Mouse (Mus musculus) layer of hippocampus, postnatal 14 days (tissue): ENCODE data around the gene Neurog1. TPM values are rescaled to one million over a fixed set of nuclear protein-coding genes. Genes with fewer than 3 reads are reported as not detected.

Experiments
- DNase-seq, 2 experiments: peaks; one replicate each; pipeline ENCODE4 v3.0.0; 2021 to 2022; ENCODE audit warnings: low spot score in 2 of 2, mixed read lengths in 1 of 2
- long read RNA-seq, 2 experiments: library from polyadenylated mRNA; stranded (forward); transcript quantifications; one replicate each; pipeline ENCODE4 v2.0.0; 2021
- total RNA-seq, 2 experiments: library from RNA; stranded (reverse); gene quantifications; 2 replicates each; pipeline ENCODE4 v1.2.3; 2021

Gene Neurog1
- not detected for total RNA-seq
- long read RNA-seq, experiment 1: 0 reads
- long read RNA-seq, experiment 2: 0 reads

DNA sequence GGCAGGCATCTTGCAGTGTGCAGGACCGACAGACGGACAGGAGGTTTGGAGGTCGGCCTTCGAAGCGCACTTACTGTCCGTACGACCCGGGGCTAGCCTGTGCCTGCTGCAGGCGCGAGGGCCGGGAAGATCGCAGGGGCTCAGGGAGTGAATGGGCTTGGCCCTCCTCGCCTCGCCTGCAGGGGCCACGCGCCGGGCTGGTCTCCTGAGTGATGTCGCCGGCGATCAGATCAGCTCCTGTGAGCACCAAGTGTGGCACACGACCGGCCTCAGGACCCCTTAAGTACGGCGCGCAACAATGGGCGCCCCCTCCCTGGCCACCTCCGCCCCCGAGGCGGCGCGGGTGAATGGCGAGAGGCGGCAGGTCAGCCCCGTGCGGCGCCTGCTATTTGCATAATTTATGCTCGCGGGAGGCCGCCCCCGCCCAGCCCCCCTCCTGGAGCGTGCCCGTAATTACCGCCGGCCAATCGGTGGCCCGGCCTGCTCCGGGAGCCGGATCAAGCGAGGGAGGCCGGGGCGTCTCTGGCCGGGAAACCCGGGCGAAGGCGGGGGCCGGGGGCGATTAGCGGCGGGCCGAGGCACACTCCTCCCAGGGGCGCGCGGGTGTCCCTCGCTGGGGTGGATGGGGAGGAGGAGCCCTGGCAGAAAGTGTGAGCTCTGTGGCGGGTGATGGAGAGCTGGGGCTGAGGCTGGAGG is at the start of gene Neurog1:
Gene Neurog1, minus strand, starts transcription at position 240 of the 696 bp plus-strand sequence.
- DNase-seq: peak in 1 of 2 experiments; percentile 42

DNA sequence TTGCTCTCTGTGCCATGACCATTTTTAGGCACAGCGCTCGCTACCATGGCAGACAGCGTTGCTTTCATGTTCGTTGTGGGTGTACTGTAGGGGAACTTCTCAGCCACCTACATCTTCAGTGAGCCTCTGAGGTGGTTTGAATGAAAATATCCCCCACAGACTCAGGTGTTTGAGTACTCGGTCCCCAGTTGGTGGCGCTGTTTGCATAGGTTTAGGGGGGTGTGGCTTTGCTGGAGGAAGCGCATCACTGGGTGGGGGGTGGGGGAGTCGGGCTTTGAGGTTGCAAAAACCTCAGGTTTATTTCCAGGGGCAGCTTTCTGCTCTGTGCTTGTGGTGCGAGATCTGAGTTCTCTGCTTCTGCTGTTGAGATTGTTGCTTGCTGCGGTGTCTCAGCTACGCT is 47.4 kb upstream of the Neurog1 start:
- no peak for DNase-seq

DNA sequence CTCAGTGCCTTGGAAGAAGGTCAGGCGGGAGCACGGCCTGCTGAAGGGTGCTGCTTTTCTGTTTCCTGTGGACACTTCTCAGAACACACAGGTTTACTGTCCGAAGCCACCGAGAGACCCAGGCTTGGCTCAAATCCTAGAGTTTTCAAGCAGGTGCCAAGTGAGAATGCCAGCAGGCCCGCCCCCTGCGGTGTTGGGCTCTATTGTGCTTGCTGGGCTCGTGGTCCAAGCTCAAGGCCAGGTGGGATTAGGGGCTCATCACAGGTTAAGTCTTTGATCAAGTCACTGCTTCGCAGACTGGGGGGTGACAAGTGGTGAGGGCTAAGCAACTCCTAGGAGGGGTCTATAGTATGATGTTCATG is 44.7 kb upstream of the Neurog1 start:
- DNase-seq: peak in 1 of 2 experiments; percentile 21

DNA sequence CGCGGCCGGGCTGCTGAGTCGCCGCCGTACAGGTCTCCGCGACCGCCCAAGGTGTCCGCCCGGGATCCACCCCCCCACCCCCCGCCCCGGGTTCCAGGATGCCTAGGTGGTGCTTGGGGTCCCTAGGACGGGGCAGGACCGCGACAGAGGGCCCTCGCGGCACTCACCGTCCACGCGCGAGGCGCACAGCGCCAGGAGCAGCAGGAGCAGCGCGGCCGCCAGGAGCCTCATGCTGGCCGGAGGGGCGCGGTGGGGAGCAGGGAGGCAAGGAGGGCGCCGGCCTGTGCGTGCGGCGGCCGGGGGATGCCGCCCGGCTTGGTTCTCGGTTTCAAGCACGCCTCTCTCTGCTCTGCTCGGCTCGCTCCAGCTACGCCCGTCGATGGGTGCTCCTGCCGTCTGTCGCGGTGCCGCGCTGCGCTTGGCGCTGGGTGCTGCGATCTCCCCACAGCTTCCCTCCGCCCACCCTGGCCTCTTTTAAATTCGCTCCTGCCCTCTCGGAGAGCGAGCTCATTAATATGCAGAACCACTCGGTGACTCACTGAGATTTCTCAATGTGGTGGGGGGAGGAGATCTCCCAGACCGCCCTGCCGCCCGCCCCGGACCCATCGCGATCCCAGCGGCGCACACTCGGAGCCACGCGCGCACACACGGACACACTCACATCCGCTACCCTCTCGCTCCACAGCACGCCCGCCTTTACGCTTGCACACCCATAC is 44.1 kb upstream of the Neurog1 start, which contains the start of gene Cxcl14:
Gene Cxcl14, minus strand, starts transcription at position 609 of the 716 bp plus-strand sequence.
- DNase-seq: peak; percentile 50 to 71

DNA sequence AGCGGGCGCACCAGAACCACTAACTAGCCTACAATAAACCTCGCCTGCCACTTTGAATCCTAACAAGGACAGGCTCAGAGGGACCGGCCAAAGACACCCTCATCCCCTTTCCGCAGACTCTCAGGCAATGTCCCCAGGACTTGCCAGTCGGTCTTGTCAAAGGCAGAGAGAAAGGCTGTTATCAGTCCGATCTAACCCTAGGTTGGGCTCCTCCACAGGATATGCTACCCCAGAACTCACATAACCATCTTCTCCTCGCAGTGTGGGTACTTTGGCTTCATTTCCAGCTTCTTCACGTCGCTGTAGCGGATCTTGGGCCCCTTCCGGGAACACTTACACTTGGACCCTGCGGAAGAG is 43.6 kb upstream of the Neurog1 start:
- no peak for DNase-seq

DNA sequence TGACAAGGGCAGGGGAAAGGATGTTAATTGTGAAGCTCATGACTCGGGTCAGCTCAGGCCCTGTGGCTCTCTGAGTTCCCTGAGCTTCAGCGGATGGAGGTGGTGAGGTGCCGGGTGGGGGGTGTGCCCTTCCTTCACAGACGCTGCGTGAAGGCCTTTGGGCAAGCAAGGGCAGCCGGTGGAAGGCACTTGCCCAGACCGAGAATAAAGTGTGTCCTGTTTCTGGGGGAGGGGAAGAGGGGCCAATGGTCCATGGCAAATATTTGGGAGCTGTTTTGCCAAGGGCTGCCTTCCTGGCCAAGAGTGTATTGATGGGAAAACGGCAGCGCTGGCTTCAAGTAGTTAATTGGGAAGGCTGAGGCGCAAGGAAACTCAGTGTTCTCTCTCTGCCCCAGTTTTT is 42.9 kb upstream of the Neurog1 start:
- peak; percentile 18 to 67 for DNase-seq

DNA sequence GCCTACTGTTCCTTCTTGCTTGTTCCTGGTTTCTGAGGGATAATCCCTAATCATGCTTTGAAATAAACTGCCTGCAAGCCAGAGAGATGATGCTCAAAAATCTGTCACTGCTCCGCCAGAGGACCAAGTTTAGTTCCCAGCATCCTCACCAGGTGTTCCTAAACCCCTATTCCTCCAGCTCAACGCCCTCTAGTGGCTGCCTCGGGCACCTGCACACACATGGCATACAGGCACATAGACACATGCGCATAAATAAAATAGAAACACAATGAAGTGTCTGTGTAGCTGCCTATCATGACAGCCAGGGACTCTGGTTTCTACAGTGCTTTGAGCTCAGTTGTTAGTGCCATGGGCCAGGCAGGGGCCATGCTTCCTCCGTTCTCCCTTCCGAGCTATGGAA is 38.0 kb upstream of the Neurog1 start:
- no peak for DNase-seq

DNA sequence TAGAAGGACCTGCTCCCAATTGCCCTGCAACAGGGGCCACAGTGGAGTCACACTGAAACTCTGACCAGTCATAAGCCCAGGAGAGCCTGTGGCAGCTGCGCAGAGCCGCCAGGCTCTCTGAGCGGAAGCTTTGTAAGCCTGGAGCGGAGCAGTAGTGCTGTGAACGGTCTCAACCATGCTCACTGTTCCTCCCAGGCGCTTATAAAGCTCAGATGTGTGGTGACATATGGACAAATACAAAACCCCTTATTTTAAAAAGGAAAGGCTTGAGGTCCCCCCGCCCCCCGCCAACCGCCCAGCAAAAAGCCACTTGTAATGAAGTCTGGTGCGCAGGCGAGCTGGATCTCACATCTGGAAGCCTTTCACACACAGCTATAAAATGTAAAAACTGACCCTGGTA is 37.3 kb upstream of the Neurog1 start:
- DNase-seq: no peak

DNA sequence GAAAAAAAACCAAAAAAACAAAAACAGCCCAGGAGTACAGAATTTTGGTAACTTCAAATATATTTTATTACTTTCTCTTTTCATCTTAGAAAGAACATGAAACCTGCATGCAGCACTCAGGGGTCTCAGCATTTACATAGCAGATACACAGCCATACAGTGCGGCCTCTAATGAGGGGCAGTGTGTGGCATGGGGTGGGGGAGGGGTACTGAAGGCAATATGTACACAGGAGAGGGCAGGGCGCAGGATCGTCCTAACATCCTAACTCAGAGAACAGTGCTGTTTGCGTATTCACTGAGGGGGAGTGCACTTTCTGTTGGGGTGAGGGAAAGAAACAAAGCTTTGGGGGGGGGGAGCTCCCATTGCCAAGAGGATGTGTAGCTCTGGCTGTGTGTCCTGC is 36.6 kb upstream of the Neurog1 start:
- DNase-seq: no peak

DNA sequence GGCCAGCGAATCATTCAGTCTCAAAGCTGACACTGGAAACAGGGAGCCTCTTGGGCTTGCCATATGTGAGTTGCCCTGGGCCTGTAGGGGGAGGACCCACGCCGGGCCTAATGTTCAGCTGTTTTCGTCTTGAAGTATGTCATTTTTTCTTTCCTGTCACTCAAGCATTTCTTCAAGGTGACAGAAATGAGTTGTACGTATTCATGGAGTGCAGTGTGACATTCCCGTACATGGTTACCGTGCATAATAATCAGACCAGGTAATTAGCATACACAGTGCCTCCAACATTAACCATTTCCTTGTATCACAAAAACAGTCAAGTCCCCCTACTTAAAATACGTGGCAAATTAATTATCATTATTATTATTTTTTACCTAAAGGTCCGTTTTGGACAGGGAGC is 35.1 kb upstream of the Neurog1 start:
- DNase-seq: no peak

DNA sequence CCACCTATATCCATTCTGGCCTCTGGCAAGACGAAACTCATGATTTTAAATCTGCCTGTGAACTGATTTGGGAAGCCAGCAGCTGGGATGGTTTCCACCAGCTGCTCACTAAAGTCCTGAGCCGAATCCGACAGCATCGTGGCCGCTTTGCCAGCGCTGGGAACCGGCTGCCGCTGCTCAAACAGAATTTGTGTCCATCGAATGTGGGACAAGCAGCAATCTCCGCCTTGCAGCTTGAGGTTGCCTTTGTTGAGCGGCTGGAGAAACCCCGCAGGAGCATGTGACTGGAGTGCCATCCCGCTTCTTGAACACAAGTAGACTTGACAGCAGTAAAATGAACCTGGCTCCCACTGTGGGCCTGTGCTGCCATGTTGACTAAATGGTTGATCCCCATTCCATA is 31.4 kb upstream of the Neurog1 start:
- DNase-seq: no peak

DNA sequence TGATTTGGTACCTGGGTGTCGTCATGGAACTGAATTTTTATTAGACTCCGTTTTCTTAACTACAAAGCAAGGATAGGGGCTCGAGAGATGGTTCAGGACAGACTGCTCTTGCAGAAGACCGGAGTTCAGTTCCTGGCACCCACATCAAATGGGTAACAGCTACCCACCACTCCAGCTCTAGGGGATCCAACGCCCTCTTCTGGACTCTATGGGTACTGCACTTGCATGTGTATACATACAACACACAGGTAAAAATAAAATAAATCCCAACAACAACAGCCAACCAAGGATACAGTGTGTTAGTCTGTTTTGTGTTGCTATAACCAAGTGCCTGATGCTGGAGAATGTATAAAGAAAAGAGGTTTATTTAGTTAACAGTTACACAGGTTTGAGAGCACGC is 28.4 kb upstream of the Neurog1 start:
- DNase-seq: no peak

DNA sequence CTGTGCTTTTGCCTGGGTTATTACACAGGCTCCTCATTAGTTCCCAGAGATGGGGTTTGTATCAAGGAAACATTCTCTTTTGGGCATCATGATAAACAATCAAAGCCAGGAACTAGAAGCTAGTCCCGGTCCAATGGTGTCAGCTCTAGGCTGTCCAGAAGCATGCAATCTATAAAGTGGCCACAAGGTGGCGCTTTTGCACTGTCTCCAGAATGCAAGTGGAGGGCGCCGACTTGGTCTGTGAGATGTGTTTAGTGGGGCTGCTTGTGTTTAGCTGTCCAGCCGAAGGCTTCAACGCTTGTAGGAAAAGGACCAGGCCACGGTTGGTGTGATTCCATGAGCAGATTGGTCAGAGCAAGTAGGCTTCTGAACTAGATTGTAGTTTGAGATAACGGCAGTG is 27.5 kb upstream of the Neurog1 start:
- peak; percentile 84 to 90 for DNase-seq

DNA sequence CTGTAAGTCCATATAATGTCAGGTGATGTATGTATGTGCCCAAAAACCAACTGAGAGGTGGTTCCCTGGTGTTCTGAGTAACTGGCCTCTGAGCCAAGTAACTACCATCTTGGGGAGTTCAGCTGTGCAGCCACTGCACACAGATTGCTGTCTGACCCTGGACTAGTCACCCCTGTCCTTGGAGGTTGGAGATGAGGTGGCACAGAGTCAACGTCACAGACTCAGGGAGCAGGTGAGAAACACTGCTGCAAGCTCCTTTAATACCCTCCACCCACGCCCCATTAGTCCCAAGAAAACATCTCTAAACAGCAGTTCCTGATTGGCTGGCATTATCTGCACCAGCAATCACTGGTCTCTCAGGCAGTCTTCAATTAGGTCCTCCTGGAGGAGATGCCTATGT is 23.2 kb upstream of the Neurog1 start:
- no peak for DNase-seq

DNA sequence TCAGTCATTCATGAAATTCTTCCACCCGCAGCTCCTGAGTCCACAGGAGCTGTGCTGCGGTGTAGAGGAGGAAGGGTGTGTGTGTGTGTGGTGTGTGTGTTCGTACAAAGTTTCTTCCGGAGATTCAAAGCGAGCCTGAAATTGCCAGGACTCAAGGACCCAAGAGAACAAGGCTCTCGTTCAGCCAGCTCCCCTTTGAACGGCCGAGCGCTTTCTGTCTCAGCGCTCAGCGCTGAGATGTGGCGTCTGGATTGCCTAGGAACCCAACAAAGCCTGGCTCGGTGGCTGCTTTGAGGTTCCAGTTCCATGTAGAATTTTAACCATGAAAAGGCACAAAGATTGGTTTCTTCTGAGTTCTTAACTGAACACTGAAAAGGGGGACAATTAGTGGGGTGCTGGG is 18.2 kb upstream of the Neurog1 start:
- DNase-seq: peak in 1 of 2 experiments; percentile 36

DNA sequence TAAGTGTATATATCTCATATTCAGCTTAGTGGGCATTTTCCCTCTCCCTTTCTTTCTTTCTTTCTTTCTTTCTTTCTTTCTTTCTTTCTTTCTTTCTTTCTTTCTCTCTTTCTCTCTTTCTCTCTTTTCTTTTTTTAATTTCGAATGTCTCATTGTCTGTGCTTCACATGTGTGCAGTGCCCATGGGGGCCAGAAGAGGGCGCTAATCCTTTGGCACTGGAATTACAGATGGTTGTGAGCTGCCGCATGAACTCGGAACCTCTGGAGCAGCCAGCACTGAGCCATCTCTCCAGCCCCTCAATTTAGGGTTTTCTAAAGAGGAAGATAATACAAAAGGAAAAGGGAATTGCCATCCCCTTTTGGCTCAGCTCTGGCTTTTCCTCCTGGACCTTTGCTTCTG is 15.4 kb upstream of the Neurog1 start:
- DNase-seq: no peak

DNA sequence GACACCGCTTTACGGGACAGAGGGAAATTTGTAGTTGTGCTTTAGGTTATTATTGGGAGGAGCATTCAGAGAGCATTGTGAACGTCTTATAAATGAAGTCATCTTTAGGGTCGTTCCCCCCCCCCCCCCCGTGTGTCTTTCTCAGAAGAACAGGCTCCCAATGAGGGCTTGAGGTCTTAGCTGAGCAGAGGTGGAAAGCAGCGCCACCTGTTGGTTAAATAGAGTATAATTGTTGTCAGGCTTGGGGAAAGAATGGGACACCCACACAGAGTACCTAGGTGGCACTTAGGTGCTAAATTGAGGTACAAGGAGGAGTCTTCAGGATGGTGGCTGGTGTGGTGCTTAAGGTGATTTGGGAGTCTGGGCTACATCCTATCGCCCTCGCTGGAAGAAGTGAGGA is 14.5 kb upstream of the Neurog1 start:
- peak in 1 of 2 experiments; percentile 52 for DNase-seq

DNA sequence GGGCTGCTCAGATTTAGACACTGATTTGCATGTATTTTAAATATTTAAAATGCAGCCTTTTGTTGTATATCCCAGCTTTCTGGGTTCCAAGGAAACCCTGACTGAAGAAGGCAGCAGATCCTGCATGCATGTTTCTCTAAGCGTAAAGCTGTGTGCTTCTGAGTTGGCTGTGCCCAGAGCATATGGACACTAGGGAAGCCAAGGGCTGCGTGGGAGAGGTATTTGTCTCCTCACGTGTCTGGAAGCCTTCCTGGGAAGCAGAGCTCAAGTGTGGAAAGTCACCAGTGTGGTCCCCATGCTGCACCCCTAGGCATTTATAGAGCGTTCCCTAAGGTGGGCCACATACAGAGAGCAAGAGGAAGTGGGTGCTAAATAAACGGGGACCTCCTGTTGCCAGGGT is 13.7 kb upstream of the Neurog1 start:
- DNase-seq: peak in 1 of 2 experiments; percentile 58

DNA sequence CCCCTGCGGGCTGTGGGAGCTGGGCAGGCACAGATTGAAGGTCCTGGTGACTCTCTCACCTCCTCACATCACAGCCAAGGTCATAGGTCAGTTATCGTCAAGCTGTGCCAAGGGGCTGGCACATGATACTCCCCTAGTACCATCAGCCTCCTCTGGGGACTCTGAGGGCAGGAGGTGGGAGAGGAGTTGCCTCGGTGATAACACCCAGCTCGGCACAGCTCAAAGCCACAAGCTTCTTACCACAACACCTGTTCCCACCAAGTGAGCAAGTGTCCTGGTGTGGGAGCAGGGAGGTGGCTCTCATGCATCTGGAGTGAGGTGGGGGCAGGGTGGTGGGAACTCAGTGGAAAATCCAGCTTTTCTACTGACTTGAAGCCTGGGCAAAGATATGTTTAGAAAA is 10.3 kb upstream of the Neurog1 start:
- no peak for DNase-seq

DNA sequence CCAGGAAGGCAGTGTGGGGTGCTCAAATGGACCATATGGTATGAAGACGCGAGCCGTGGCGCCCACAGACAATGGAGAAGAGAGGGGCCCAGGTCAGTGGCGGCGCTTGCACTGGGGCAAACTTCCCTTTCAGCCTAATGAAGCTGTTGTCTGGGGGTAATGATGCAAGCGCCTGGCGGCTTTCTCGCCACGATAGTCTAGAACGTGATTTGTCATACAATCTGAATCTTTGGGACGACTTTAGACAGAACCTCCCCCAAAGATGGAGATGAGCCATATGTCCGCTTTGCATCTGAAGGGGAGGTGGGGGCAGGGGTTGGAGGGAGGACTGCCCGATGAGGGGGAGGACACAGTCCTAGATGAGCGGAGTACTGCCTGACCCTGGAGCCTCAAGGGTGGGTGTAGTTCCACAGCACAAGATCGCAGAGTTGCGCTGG is 8.4 kb upstream of the Neurog1 start:
- no peak for DNase-seq

DNA sequence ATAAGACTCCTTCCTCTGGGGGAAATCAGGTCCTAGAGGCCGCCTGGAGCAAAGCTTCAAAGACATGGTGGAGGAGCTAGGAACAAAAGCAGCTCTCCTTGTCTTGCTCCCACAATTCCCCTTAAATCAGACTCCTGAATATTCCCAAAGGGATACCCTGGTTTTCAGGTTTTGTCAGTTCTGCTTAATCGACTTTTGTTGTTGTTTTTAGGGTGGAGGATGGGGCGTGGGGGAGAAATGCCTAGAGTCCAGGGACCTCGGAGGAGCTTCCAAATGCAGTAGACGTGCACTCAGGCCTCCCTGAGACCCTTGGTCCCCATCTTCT is 7.9 kb upstream of the Neurog1 start:
- DNase-seq: no peak

DNA sequence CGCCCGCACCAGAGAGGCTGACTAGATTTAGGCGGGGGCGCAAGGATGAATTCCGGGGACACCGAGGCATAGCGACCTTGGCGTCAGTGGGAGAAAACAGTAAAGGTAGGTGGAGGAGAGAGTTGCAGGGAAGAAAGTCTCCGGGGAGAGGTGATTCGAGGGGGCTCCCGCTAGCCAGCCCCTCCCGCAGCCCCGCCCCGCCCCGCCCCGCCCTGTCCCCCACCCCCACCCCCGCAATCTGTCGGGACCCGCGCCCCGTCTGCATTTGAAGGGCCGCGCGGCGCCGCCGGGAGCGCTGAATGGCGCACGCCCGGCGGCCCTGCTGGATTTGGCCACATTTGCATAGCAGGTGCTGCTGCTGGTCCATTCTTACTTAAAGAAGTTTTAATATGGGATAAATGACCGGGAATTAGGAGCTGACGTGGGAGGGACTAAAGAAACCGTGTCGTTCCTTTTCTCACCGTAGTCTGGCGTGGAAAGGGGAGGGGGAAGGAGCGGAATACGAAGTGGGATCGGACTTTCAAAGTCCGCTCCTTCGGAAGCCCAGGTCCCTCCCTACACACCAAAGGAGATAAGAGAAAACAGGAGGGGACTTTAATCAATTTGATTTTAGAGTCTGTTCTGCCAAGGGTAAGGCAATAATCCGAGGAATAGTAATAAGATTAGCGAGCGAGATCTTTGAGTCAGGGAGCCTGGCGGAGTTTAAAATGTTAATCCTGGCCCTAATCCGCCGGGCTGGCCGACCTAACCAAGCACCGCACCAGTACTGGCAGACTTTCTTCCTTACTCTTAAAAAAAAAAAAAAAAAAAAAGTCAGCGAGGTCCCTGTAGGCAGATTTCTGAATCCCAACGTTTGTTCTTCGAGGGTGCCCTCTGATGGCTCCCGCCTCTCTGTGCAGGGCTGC is 7.3 kb upstream of the Neurog1 start:
- no peak for DNase-seq
